Mouse (Mus musculus) neural tube, embryonic 12.5 days (tissue): ENCODE data around the gene Thra. TPM values are rescaled to one million over a fixed set of nuclear protein-coding genes. Genes with fewer than 3 reads are reported as not detected.

Experiments
- ATAC-seq: fragments of 200-750 bp; cut with Nextera tagmentation; 2 replicates; pipeline ENCODE4 v1.8.0; 2017; ENCODE audit warnings: low read depth, mild to moderate bottlenecking, moderate TSS enrichment, moderate library complexity; ENCODE audit not compliant: low FRiP score
- H3K27ac ChIP-seq: fragments of 300-500 bp; sonication (generic); 2 replicates; pipeline ENCODE4 v1.5.1; 2016
- H3K27me3 ChIP-seq: fragments of 300-500 bp; sonication (generic); replicated peaks from 2 replicates; pipeline ENCODE4 v1.6.1; 2016; ENCODE audit warnings: mild to moderate bottlenecking
- H3K36me3 ChIP-seq: fragments of 300-500 bp; sonication (generic); 2 replicates; pipeline ENCODE4 v1.6.1; 2016; ENCODE audit warnings: mild to moderate bottlenecking
- H3K4me1 ChIP-seq: fragments of 300-500 bp; sonication (generic); 2 replicates; pipeline ENCODE4 v1.6.1; 2016
- H3K4me2 ChIP-seq: fragments of 300-500 bp; sonication (generic); replicated peaks from 2 replicates; pipeline ENCODE4 v1.6.1; 2016; ENCODE audit warnings: mild to moderate bottlenecking
- H3K4me3 ChIP-seq: fragments of 300-500 bp; sonication (generic); 2 replicates; pipeline ENCODE4 v1.5.1; 2016
- H3K9ac ChIP-seq: fragments of 300-500 bp; sonication (generic); 2 replicates; pipeline ENCODE4 v1.6.1; 2016; ENCODE audit warnings: mild to moderate bottlenecking
- H3K9me3 ChIP-seq: fragments of 300-500 bp; sonication (generic); 2 replicates; pipeline ENCODE4 v1.6.1; 2016; ENCODE audit warnings: mild to moderate bottlenecking
- WGBS: fragments of 180-500 bp; shearing (Covaris S2); methylation state at CpG from one replicate; pipeline ENCODE4 v1.1.7; 2016; 5-methylcytosine and 5-hydroxymethylcytosine counted together
- polyA plus RNA-seq: library from polyadenylated mRNA; unstranded; fragments of >200 nt; fragmentation: Nextera tagmentation; extraction: Ambion mirVana; gene quantifications from 2 replicates; pipeline ENCODE4 v1.2.1, GENCODE M21; 2016

Thra gene
- 56.9 and 67.0 TPM in 2 replicates for polyA plus RNA-seq

DNA sequence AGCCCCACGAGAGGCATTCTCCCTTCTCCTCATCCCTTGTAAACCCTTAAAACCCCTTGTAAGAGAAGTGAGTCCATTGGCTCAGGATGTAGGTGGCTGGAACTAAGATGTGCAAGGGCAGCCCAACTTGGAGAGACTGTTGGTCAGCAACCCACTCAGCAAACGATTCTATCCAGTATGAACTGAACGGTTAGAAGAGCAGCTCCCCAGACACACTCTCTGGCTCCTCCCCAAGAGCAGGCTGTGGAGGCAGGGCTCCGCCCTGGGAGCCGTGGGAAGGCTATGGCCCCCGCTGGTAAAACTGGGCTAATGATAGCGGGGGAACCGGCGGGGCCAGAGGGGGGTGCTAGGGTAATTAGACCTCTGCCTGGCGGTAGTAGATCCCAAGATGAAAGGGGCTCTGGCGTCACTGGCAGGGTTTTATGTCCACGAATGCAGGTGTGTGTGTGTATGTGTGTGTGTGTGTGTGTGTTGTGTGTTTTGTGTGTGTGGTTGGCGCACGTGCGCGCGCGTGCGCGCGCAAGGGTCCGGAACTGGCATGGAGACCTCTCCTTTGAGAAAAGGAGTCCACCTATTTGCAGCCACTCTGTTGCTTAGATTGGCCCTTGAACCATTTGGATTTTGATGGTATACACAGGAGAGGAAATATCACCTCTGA is at the start of gene Thra:
Gene Thra, plus strand, starts transcription at position 246 of the 658 bp plus-strand sequence.
- peaks cover 61% of the 10 kb centered on the region for H3K4me1 ChIP-seq
- no peaks in the 10 kb centered on the region for H3K36me3 ChIP-seq
- H3K9ac ChIP-seq, result peak within 1 kb of the TSS; percentile 96
- H3K9me3 ChIP-seq, result no peaks in the 10 kb centered on the region
- H3K27me3 ChIP-seq, result no peaks in the 10 kb centered on the region
- peak within 1 kb of the TSS; percentile 77 for H3K4me2 ChIP-seq
- WGBS, result 2% methylated on average over 22 of the region's 22 CpGs
- ATAC-seq, result 0 out of 2 replicates have a peak, but pooled peaks have one; percentile 35
- H3K27ac ChIP-seq, result peak within 1 kb of the TSS; percentile 92
- peak within 1 kb of the TSS; percentile 91 for H3K4me3 ChIP-seq

DNA sequence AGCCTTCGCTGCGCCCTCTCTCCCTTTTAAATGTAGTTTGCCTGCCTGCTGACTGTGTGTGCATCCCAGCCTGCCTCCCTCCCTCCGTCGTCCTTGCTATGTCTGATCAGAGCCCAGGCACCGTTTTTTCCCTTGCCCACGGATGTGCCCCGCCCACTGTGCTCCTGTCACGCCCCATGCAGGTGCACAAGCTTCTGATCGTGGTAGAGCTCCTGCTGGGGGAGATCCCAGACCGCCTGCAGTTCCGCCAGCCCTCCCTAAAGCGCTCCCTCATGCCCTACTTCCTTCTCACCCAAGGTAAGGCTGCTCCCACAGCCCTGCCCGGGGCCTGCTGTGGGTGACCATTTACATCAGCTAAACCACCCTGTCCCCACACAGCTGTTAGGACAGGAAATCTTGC is 47.2 kb upstream of the Thra start:
- no peaks in the 10 kb centered on the region for H3K27me3 ChIP-seq
- peaks cover 85% of the 10 kb centered on the region for H3K36me3 ChIP-seq
- no peak overlapping the region for H3K9ac ChIP-seq
- no peak overlapping the region for H3K4me3 ChIP-seq
- no peaks in the 10 kb centered on the region for H3K4me1 ChIP-seq
- H3K27ac ChIP-seq, result no peak overlapping the region
- H3K9me3 ChIP-seq, result no peaks in the 10 kb centered on the region
- H3K4me2 ChIP-seq, result no peak overlapping the region
- 74% methylated on average over 13 of the region's 13 CpGs for WGBS
- no peak for ATAC-seq

DNA sequence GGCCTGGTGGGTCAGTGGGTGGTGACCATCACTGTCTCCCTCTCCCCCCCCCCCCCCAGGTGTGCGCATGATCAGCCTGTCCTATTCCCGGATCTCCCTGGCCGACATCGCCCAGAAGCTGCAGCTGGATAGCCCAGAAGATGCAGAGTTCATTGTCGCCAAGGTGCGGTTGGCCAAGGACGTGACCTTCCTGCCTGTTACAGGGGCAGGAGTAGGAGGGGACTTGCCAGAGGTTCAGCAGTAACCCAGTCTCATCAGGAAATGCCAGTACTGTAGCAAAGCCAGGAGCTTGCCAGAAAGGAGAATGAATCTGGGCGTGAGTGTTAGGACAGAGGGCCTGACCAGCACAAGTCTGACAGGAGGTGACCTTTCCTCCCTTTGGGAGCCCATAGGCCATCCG is 46.7 kb upstream of the Thra start:
- H3K9ac ChIP-seq, result no peak overlapping the region
- WGBS, result 94% methylated on average over 9 of the region's 9 CpGs
- H3K27ac ChIP-seq, result no peak overlapping the region
- no peak for ATAC-seq
- H3K4me1 ChIP-seq, result no peaks in the 10 kb centered on the region
- no peak overlapping the region for H3K4me3 ChIP-seq
- no peaks in the 10 kb centered on the region for H3K27me3 ChIP-seq
- H3K36me3 ChIP-seq, result peaks cover 81% of the 10 kb centered on the region
- H3K4me2 ChIP-seq, result no peak overlapping the region
- H3K9me3 ChIP-seq, result no peaks in the 10 kb centered on the region

DNA sequence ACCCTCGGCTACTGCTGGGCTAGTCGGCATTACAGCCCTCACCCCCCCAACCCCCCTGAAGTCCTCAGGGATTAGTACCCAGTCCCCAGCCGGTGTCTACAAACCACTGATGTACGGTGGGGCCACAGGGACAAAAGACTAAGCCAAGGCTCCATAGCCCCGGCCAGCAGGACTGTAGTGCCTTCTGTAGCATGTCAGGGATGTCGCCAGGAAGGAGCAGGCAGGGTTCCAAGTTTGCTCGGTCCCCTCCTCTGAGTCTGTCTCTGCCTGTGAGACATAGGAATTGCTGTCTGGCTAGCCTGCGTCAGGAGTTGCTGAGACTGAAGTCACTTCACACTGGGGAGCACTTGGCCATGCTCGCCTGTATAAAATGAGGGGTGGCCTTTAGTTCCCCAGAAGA is 46.1 kb upstream of the Thra start:
- Histone ChIP-seq H3K4me2 (no peak overlapping the region), H3K9me3 (no peaks in the 10 kb centered on the region), H3K36me3 (peaks cover 78% of the 10 kb centered on the region), H3K4me3 (no peak overlapping the region), H3K4me1 (no peaks in the 10 kb centered on the region), H3K9ac (no peak overlapping the region), H3K27ac (no peak overlapping the region), H3K27me3 (no peaks in the 10 kb centered on the region)
- no peak for ATAC-seq
- WGBS, result 88% methylated on average over 9 of the region's 9 CpGs

DNA sequence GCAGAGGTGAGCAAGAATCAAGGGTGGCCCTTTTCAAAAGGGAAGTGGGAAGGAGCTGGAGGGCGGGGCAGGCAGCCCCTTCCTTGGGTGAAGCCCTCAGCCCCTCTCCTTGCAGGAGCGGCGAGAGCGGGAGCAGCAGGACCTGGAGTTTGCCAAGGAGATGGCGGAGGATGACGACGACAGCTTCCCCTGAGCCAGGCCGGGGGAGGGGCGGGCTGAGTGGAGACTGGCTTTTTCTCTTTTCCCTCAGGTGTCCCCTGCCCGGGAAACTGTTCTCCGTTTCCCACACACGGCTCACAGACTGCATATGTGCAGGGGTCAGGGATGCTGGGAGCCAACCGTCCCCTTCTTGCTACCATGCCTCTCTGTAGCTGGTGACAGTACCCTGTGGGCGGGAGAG is 45.0 kb upstream of the Thra start:
- no peak overlapping the region for H3K27ac ChIP-seq
- ATAC-seq, result no peak
- H3K4me3 ChIP-seq, result no peak overlapping the region
- no peaks in the 10 kb centered on the region for H3K27me3 ChIP-seq
- WGBS, result 77% methylated on average over 14 of the region's 14 CpGs
- peaks cover 67% of the 10 kb centered on the region for H3K36me3 ChIP-seq
- H3K9ac ChIP-seq, result no peak overlapping the region
- no peak overlapping the region for H3K4me2 ChIP-seq
- no peaks in the 10 kb centered on the region for H3K9me3 ChIP-seq
- H3K4me1 ChIP-seq, result no peaks in the 10 kb centered on the region

DNA sequence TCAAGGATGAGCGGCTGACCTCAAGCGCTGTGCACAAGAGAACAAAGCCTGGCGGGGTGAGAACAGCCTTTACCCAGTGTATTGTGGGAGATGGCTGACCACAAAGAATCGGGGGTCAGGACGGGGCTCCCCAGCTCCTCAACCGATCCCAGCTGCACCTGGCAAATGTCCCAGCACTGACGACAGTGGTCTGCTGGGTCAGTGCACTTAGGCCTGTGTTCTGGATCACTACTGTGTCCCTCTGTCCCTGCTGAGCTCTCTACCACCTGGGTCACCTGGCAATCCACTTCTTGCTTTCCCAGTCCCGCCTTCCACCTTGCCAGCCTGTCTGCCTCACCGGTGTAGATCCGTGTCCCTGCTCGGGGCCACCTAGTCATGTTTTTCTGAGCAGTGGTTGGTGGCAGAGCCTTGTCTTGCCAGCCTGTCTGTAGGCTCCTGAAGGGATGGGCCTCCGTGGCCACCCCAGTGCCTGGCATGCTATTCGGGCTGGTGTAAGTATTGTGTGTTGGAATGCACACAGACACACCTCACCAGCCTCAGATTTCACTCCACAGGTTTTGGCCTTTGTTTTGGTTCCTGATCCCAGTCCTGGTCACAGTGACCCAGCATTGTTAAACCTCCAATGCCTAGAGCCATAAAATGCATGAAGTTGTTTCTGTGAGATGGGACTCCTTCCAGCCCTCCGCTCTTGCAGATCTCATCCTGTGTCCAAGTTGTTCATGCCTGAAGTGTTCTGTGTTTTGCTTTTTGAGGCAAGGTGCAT is 43.8 kb upstream of the Thra start:
- peaks cover 55% of the 10 kb centered on the region for H3K36me3 ChIP-seq
- H3K27ac ChIP-seq, result no peak overlapping the region
- no peak overlapping the region for H3K9ac ChIP-seq

DNA sequence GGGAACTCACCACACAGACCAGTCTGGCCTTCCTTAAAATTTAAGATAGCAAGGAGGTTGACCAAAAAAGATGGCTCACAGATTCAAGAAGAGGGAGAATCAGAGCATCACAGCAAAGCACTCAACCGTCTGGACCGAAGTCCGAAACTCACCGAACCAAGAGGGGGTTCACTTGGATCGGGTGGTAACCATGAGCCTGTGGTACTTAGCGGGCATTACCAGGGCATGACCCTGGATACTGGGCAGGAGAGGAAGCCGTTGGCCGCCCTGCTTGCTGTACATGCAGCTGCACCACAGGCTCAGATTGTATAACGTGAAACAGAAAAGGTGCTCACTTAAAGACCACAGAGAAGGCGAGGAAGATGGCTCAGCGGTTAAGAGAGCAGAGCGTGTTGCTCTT is 43.2 kb upstream of the Thra start:
- Histone ChIP-seq H3K27ac (no peak overlapping the region), H3K27me3 (no peaks in the 10 kb centered on the region), H3K4me2 (no peak overlapping the region), H3K36me3 (peaks cover 49% of the 10 kb centered on the region), H3K4me3 (no peak overlapping the region), H3K9ac (no peak overlapping the region), H3K9me3 (no peaks in the 10 kb centered on the region), H3K4me1 (no peaks in the 10 kb centered on the region)
- no peak for ATAC-seq
- 90% methylated on average over 12 of the region's 12 CpGs for WGBS

More for the DNA sequence above, 43.8 kb upstream of the Thra start:
- no peak for ATAC-seq
- no peaks in the 10 kb centered on the region for H3K27me3 ChIP-seq
- no peak overlapping the region for H3K4me2 ChIP-seq
- H3K4me1 ChIP-seq, result no peaks in the 10 kb centered on the region
- no peaks in the 10 kb centered on the region for H3K9me3 ChIP-seq
- no peak overlapping the region for H3K4me3 ChIP-seq
- 86% methylated on average over 14 of the region's 14 CpGs for WGBS

DNA sequence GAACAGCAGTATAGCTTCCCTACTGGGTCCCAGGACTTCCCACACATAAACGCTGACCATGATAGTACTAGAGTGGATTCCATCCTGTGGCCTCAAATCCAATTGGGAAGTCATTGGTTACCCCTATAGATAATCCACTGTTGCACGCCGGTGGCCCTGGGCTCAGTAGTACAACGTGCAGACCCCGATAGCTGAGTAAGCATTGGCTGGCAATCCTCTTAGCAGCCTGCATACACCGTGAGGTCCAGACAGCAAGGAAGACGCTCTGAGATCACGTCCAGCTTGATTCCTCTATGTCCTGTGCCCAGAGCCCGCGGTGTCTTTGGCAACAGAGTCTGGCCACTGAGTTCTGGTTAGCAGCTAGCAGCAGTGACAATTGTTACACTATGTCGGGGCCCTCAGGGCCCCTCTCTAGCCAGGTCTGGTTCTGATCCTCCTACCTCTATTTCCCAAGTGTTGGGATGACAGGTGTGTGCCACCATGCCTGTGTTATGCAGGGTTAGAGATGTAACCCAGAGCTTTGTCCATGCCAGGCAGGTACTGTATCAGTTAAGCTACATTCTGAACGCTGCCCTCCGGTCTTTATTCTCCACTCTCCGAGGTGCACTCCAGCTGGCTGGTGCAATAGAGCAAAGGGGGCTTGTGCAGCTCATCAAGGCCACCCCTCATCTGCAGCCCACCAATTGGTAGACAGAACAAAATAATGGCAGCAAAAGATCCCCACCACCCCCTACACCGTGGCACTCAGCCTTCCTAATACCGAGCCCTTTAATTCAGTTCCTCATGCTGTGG is 41.4 kb upstream of the Thra start:
- H3K36me3 ChIP-seq, result peaks cover 34% of the 10 kb centered on the region
- H3K9me3 ChIP-seq, result no peaks in the 10 kb centered on the region
- H3K4me2 ChIP-seq, result no peak overlapping the region
- H3K27me3 ChIP-seq, result no peaks in the 10 kb centered on the region
- no peak overlapping the region for H3K4me3 ChIP-seq
- no peak overlapping the region for H3K27ac ChIP-seq
- no peaks in the 10 kb centered on the region for H3K4me1 ChIP-seq
- no peak overlapping the region for H3K9ac ChIP-seq
- 85% methylated on average over 16 of the region's 16 CpGs for WGBS
- ATAC-seq, result no peak

DNA sequence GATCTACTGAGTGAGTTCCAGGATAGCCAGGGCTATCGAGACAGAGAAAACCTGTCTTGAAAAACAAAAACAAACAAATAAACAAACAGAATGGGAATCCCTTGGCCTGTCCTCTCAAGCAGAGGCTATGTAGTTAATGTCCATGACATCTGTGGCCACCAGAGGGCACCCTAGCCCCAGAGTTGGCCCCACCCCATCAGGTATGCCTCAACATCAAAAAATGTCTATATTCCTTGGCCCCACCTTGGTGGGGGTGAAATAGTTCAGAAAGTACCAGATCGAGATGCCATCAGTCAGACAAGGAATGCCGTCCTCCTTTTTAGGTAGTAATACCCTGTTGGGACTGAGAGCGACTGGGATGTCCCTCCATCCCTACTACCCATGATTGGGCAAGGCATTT is 40.5 kb upstream of the Thra start:
- H3K4me3 ChIP-seq, result no peak overlapping the region
- H3K27me3 ChIP-seq, result no peaks in the 10 kb centered on the region
- H3K9me3 ChIP-seq, result no peaks in the 10 kb centered on the region
- WGBS, result 47% methylated on average over 4 of the region's 4 CpGs
- no peak overlapping the region for H3K4me2 ChIP-seq
- no peak for ATAC-seq
- H3K36me3 ChIP-seq, result peaks cover 34% of the 10 kb centered on the region
- no peak overlapping the region for H3K9ac ChIP-seq
- H3K27ac ChIP-seq, result no peak overlapping the region
- H3K4me1 ChIP-seq, result no peaks in the 10 kb centered on the region

DNA sequence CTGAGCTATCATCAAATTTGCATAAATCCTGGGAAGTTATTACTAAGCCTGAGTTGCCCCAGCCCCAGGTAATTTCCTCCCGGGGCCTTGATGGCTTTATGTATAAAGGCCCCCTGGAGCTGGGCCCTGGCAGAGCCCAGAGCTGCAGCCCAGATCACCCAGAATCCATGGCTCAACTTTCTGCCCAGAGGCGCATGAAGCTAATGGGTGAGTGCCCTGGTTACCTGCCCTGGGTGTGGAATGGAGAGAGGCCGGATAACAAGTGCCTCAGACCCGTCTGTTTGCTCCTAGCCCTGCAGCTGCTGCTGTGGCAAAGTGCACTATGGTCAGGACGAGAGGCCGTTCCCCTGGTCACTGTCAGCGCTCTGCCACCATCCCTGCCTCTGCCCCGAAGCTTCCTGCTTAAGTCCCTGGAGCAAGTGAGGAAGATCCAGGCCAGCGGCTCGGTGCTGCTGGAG is 39.2 kb upstream of the Thra start, which contains the start of gene Csf3:
Gene Csf3, plus strand, starts transcription at position 51 of the 458 bp plus-strand sequence.
- 0 out of 2 replicates have a peak within 1 kb of the TSS, but pooled peaks have one; percentile 23 for H3K9ac ChIP-seq
- H3K4me3 ChIP-seq, result no peak within 1 kb of the TSS
- peaks cover 34% of the 10 kb centered on the region for H3K36me3 ChIP-seq
- no peak within 1 kb of the TSS for H3K27ac ChIP-seq
- H3K27me3 ChIP-seq, result no peaks in the 10 kb centered on the region
- WGBS, result 31% methylated on average over 10 of the region's 10 CpGs
- ATAC-seq, result no peak
- no peaks in the 10 kb centered on the region for H3K4me1 ChIP-seq
- no peaks in the 10 kb centered on the region for H3K9me3 ChIP-seq
- no peak within 1 kb of the TSS for H3K4me2 ChIP-seq

DNA sequence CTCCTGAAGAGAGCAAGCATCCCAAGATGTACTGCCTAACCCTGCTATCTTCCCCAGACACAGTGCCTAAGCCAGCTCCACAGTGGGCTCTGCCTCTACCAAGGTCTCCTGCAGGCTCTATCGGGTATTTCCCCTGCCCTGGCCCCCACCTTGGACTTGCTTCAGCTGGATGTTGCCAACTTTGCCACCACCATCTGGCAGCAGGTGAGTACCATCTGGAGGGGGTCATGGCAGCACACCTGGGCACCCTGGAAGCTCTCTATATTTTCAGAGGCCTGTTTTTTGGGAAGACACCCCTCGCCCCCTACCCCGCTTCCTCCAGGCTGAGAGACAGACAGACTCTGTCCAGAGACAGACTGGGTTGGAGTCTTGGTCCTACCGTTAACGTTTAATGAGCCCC is 38.1 kb upstream of the Thra start:
- Histone ChIP-seq H3K4me2 (no peak overlapping the region), H3K9me3 (no peaks in the 10 kb centered on the region), H3K4me1 (no peaks in the 10 kb centered on the region), H3K4me3 (no peak overlapping the region), H3K36me3 (peaks cover 37% of the 10 kb centered on the region), H3K27ac (no peak overlapping the region), H3K27me3 (no peaks in the 10 kb centered on the region), H3K9ac (no peak overlapping the region)
- WGBS, result 69% methylated on average over 5 of the region's 5 CpGs
- ATAC-seq, result no peak

DNA sequence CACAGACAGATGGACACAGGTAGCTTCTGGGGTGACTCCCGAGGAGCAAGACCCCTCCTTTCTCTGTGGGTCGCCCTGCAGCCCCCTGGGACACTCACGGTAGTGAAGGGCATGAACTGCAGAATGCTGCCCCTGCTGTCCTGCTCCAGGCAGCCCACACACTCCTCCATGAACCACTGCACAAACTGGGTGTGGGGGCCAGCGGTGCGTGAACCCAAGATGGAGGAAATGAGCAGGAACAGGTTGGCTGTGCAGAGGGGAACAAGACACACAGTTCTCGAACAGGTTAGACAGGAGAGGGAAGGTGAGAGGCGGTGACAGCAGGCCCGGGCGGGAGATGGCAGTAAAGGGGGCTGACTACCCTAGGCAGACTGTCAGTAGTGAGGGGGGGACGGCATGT is 35.4 kb upstream of the Thra start:
- Histone ChIP-seq H3K9ac (no peak overlapping the region), H3K27me3 (no peaks in the 10 kb centered on the region), H3K4me2 (no peak overlapping the region), H3K4me3 (no peak overlapping the region), H3K9me3 (no peaks in the 10 kb centered on the region), H3K36me3 (peaks cover 62% of the 10 kb centered on the region), H3K4me1 (no peaks in the 10 kb centered on the region), H3K27ac (no peak overlapping the region)
- 88% methylated on average over 10 of the region's 10 CpGs for WGBS
- ATAC-seq, result no peak
